Mouse (Mus musculus) liver, adult (tissue): Measurements from ENCODE around the gene Elf4.

Experiments
- GATA4 ChIP-seq: IDR thresholded peaks from 2 replicates; pipeline ENCODE4 v1.6.1; 2014; ENCODE audit warnings: mild to moderate bottlenecking, low read length; ENCODE audit not compliant: insufficient replicate concordance

Elf4 gene

GRCm38 (mm10) chrX:48462754-48463507 lies at the start of gene Elf4:
Gene Elf4 (minus strand): TSS chrX:48463132.
- no peak for TF ChIP-seq GATA4

- no peak for TF ChIP-seq GATA4
These were observed 30.8 kb upstream of the Elf4 start for GRCm38 (mm10) chrX:48493763-48494162.

DNA sequence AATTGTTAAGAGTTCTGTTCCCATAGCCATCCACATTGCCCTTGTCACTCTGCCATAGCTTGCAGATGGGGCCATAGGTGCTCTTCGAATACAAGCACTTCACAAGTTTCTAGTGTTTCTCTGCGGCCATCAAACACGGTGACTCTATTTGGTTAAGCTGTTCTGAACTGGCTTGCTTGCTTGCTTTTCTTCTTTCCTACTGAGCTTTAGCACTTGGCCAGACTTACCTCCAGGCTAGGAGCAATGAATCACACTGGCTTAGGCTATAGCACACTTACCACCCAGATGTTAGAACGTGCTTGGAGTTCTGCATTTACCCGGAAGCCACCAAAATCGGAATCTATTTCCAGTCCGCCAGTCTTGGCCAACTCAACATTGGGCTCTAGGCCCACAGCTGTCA lies 18.8 kb upstream of the Elf4 start:
- no peak for TF ChIP-seq GATA4

- TF ChIP-seq GATA4, result no peak
These were observed 18.2 kb upstream of the Elf4 start for GRCm38 (mm10) chrX:48481095-48481494.

- TF ChIP-seq GATA4, result no peak
These were observed 4.5 kb upstream of the Elf4 start for GRCm38 (mm10) chrX:48467355-48467946.

DNA sequence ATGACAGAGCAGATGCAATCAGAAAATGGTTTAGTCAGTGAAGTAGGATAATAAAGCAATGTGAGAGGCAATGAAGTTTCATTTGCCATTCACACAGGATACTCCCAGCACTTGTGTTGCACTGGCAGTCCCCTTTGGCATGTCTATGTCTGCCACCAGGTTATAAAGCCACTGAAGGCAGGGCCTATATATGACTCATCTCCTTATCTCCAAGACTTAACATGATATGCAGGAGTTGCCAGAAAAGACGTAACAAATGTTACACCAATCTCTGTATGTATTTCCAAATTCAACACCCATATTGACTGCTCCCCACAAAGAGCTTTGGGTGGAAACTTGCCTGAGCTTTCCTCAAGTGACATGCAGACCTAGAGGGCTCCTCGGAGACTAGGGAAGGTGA lies 3.2 kb upstream of the Elf4 start:
- TF ChIP-seq GATA4, result no peak

- TF ChIP-seq GATA4, result no peak
These were observed 1.5 kb upstream of the Elf4 start for GRCm38 (mm10) chrX:48464436-48464835.

GRCm38 (mm10) chrX:48463636-48464035 lies 704 bp upstream of the Elf4 start:
- no peak for TF ChIP-seq GATA4

GRCm38 (mm10) chrX:48462297-48462696 lies 635 bp downstream of the Elf4 start:
- no peak for TF ChIP-seq GATA4

GRCm38 (mm10) chrX:48461006-48461405 lies 1.9 kb downstream of the Elf4 start:
- TF ChIP-seq GATA4, result no peak

GRCm38 (mm10) chrX:48460496-48460895 lies 2.4 kb downstream of the Elf4 start:
- TF ChIP-seq GATA4, result no peak

DNA sequence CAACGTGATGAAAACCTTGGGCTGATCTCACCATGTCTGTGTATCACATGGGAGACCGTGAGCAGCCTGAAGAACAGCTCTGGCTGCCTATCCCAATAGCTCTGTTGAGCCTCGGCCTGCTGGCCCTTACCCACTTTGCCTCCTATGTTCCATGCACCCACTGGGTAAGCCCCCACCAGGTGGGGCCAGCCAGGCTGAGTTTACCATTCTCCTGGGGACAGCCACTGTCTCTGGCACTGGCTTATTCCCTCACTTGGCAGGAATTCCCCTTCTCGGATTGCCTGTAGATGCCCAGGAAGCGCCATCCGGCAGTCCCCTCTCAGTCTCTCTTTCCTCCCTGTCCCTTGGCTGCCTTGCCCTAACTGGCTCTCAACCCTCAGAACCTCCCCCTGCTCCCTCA lies 6.0 kb downstream of the Elf4 start:
- TF ChIP-seq GATA4, result no peak

- TF ChIP-seq GATA4, result no peak
These were observed 7.9 kb downstream of the Elf4 start for GRCm38 (mm10) chrX:48455018-48455417.

- no peak for TF ChIP-seq GATA4
These were observed 8.4 kb downstream of the Elf4 start for GRCm38 (mm10) chrX:48454495-48454878.

- no peak for TF ChIP-seq GATA4
These were observed 9.0 kb downstream of the Elf4 start for GRCm38 (mm10) chrX:48453736-48454494.
